Mouse (Mus musculus): ENCODE measurements around the gene Wdr93.

DNA sequence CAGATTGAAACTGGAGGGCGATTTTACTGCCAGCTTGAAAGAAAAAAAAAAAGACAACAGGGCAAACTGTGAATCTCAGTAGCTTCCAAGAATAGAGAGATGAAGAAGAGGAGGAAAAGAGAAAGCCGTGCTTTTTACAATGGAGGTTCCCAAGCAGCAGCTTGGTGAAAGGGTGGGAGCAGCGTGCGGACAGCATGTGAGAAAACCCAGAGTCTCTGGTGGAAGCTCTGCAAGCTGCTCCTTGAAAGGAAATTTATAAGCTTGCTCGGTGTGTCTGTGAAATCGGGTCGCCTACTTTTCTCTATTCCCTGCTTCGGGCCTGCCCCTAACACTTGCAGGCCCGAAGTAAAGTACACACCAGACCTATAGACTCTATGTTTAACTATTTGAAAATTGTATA lies 1.1 kb downstream of the Wdr93 start:
- TF ChIP-seq CTCF (IDR thresholded peaks at IDR 0.05; ENCODE audit: extremely low read depth, insufficient read length, insufficient replicate concordance, low read depth, low read length): no peak
- no peak for TF ChIP-seq POLR2A (IDR thresholded peaks at IDR 0.05; ENCODE audit: low read depth, low read length)
